Mouse (Mus musculus) ovary, postnatal 36 days (tissue): Measurements from ENCODE around the gene Hoxa11.

Experiments
- DNase-seq: peaks from one replicate; pipeline ENCODE4 v3.0.0; 2022; ENCODE audit warnings: low spot score, mixed read lengths

Gene Hoxa11

GRCm38 (mm10) chr6:52220003-52220864 lies 25.4 kb downstream of the Hoxa11 start:
- peak; percentile 3 for DNase-seq

GRCm38 (mm10) chr6:52219234-52219942 lies 26.2 kb downstream of the Hoxa11 start:
- DNase-seq = no peak

- DNase-seq = no peak
Observed at GRCm38 (mm10) chr6:52218643-52219215, 26.9 kb downstream of the Hoxa11 start.

DNA sequence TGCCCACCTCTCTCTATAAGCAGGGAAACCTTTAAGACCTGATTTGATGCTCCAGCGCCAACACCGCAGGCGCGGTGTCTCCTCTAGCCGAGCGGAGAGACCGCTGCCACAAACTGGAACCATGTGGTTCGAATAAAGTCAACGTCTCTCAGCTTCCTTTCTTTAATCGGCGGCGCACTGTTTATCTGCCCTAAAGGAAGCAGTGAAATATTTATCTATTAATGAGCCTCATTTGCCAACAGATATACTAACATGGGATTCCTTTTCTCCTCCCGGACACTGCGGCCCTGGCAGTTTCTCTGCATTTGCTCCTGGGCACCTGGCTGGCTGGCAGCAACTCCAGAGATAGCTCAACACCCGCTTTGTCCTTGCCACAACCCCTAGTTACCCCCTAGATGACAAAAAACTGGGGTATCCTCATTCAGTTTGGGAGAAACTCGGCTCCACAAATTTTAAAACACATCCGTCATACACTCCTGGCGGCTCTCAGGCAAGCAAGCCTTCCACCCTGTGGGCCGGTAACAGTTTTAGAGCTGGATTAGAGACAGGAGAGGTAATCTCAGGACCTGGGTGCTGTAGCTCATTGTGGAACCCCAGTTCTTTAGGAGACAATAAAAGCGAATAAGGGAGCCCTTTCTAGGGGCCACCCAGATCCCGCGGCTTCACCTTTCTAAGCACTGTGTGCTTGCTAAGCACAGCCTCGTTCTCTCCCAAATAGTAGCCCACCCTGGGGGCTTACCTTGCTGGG lies 27.5 kb downstream of the Hoxa11 start:
- no peak for DNase-seq

DNA sequence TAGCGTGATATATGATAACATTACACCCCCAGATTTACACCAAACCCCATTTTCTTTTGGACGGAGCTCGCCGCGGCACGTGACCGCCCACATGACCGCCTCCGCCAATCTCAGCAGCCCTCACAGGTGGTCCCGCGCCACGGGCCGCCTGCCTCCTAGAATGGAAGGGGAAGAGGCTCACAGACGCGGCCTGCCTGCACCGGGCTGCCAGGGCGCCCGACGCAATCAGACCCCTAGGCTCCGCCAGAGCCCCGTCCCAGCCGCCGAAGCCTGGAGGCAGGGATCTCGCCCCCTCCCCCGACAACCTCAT lies 28.2 kb downstream of the Hoxa11 start:
- peak; percentile 62 for DNase-seq

DNA sequence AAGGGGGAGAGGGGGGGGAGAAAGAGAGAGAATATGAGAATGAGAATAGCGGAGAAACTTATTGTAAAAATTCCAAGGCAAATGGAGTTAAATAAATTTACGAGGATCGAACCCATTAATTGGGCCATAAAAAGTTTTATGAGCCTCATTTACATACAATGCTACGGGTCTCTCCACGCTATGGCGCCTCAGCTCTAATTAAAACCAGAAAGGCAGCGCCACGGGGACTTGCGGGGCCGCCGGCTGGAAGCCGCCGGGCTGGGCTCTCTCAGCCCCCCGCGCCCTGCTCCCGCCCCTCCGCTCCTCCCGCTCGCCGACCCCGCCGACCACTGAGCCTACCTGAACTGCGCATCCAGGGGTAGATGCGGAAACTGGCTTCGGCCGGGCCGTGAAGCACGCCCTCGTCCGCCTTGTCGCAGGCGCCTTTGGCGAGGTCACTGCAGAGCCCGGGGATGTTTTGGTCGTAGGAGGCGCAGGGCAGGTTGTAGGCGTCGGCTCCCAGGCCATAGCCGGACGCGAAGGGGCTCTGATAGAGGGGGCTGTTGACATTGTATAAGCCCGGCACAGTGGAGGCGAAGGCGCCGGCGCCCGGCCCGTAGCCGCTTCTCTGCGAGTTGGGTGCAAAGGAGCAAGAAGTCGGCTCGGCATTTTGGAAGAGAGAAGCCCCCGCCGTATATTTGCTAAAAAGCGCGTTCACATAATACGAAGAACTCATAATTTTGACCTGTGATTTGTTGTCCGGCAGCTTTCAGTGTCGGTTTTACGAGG lies 28.7 kb downstream of the Hoxa11 start:
- DNase-seq = peak; percentile 14

DNA sequence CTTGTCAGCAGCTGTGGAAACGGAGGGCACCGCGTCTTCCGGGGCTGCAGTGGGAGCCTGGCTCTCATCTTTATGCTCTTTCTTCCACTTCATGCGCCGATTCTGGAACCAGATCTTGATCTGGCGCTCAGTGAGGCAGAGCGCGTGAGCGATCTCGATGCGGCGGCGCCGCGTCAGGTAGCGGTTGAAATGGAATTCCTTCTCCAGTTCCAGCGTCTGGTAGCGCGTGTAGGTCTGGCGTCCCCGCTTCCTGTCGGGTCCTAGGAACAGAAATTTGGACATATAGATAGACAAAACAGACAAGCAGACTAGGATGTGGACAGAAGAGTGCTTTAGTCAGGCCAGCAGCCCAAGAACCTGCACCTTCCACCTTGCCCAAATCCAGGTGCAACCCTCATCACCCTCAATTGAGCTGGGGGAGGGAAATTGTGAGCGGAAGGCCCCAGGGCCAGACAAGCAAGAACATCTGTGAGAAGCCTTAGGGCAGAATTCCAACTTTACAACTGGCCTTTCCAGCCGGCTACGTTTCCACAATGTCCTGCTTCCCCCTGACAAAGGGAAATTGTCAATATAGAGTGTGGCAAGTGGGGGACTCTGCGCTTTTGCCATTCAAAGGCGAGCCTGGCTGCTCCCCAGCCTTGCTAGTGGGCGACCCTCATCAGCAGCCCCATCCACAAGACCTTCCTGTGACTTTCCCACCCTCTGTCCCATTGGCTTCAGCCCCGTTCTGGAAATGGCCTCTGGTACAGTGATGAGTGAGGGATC lies 29.7 kb downstream of the Hoxa11 start:
- DNase-seq = no peak

- no peak for DNase-seq
Observed at GRCm38 (mm10) chr6:52215070-52215469, 30.5 kb downstream of the Hoxa11 start.

GRCm38 (mm10) chr6:52214271-52214670 lies 31.3 kb downstream of the Hoxa11 start:
- DNase-seq = no peak

- peak; percentile 37 for DNase-seq
Observed at GRCm38 (mm10) chr6:52213119-52213986, 32.3 kb downstream of the Hoxa11 start, which contains the start of the genes Hoxa3 and Gm28308. Gene Hoxa3 (minus strand): TSS chr6:52213336. Gene Gm28308 (minus strand): TSS chr6:52213339.

GRCm38 (mm10) chr6:52212556-52213118 lies 33.0 kb downstream of the Hoxa11 start:
- DNase-seq = no peak

- DNase-seq = no peak
Observed at GRCm38 (mm10) chr6:52211961-52212360, 33.6 kb downstream of the Hoxa11 start.

- DNase-seq = peak; percentile 76
Observed at GRCm38 (mm10) chr6:52211170-52211935, 34.3 kb downstream of the Hoxa11 start.

- DNase-seq = no peak
Observed at GRCm38 (mm10) chr6:52209685-52210046, 35.9 kb downstream of the Hoxa11 start.

- DNase-seq = no peak
Observed at GRCm38 (mm10) chr6:52208868-52209684, 36.5 kb downstream of the Hoxa11 start.

GRCm38 (mm10) chr6:52208072-52208867 lies 37.3 kb downstream of the Hoxa11 start, which contains the start of gene Hoxa6:
Gene Hoxa6 (minus strand): TSS chr6:52208722.
- no peak for DNase-seq

DNA sequence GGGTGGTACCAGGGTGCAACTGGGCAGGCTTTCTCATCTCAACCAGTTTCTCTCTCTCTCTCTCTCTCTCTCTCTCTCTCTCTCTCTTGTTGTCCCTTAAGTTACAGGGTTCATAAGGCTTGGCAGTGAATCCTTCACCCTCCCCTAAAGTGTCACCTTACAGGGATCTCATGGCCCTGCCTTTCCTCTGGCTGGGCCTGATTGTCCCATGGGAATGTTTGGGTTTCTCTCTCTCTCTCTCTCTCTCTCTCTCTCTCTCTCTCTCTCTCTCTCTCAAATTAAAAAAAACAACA lies 38.0 kb downstream of the Hoxa11 start:
- DNase-seq = no peak
